Mouse (Mus musculus): Measurements from ENCODE around the gene Rubcnl.

Gene Rubcnl

DNA sequence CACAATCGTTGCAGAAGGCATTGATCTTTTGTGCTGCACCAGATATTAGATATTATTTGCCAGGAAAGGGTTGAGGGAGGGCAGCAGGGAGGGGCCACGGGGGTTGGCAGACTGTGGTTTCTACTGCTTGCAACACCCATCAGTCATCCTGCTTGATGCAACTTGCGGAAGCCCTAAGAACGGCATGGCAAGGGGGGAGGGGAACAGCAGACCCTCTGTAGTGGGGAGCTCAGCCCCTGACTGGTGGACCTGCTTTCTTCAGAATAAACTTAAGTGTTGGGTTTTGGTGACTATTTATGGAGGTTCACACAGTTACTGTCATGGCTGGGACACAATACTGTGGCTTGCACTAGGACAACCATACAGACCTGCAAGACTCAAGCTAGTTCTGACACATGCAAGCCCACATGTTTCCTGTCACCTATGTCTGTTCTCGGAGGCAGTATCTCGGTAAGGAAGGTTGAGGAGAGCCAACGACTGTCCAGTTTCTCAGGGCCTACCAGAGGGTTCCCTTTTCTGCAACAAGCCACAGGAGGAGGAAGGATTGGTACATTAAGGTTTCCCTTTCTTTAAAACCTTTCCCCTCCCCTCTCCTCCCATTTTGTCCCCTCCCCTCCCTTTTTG lies 53.6 kb downstream of the Rubcnl start:
- no peak for DNase-seq (ENCODE audit: low spot score)

DNA sequence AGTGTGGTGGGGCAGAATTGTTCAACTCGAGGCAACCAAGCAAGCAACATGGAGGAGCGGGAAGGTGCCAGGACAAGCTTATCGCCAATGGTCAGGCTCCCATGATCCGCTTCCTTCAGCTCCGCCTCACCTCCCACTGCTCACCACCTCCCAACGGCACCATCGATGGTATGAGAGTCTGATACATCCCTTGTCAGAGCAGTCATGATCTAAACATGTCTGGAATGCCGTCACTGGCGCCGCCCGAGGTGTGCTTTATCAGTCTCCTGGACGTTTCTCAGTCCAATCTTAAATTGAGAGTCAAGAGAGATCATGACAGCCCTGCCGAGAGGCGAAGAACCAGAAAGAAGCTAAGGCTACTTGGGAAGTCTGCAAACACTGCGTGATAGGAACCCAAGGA lies 55.3 kb downstream of the Rubcnl start:
- DNase-seq (ENCODE audit: low spot score), result no peak

DNA sequence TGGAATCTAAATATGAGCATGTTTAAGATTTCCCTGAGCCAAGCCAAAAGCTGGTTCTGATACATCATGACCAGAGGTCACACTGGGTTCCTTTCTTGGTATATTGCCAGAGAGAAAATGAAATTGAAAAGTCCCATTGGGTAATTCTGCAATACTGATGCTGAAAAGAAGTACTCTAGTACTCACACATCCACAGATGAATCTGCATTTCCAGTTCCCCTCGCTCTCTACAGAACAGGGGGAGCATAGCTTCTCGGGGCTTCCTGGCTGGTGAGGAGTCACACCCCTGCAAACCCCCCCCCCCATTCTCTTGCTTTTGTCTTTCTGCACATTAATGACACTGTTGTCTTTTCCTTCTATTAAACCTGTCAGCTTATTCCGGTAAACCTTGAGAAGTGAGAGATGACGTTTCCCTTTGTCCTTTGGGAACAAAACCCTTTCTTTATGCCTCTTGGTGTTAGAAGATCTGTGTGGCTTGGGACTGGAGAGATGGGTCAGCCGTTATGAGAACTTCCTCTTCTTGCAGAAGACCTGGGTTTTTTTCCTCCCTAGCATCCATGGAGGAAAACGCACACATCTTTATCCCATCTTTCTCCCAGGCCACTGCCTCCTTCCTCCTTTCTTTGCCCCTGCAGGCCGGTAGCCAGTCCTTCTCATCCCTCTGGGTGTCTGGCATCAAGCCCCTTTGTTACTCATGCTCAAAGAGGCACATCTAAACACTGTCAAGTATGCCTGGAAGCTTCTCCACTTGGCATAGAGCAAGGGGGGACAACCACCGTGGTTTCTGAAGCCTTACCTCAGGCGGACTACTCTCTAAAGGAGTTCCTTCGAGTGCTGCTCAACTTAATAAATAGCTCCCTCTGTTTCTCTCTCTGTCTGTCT lies 59.7 kb downstream of the Rubcnl start:
- DNase-seq (ENCODE audit: low spot score), result no peak

DNA sequence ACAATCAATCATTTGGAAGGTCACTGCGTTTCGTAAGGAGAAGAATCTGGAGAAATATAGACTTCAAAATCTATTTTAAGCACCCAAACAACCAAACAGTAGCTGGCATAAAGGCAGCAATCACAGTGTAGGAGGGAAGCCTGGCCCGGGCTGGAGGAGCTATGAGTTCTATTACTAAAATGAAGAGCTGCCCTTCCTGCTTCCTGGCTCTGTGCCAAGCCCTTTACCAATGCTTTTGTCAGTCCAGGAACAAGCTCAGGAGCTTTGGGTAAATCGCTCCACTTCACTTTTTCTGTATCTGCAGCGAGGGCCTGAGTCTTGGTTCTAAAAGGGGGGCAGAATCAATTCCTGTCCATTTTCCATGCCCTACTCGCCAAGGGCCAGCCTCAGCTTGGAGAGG lies 62.1 kb downstream of the Rubcnl start:
- no peak for DNase-seq (ENCODE audit: low spot score)
